Mouse (Mus musculus): ENCODE results near the gene Car5b. TPM values are rescaled to one million over a fixed set of nuclear protein-coding genes. Genes with fewer than 3 reads are reported as not detected.

Gene Car5b
- total and polyA plus RNA-seq, 3 experiments, result 0.31 to 0.50 TPM; not detected in 1

- peaks cover 0 to 56% of the 10 kb centered on the region in 2 experiments; a peak in 2 of 4 replicates for H3K36me3 ChIP-seq (ENCODE audit: control insufficient read depth in 1 of 2, insufficient read depth in 2 of 2, low read length in 2 of 2)
- TF ChIP-seq BHLHE40 (IDR thresholded peaks at IDR 0.05; ENCODE audit: borderline replicate concordance, low read depth, low read length) (peak; percentile 77), GATA1 (IDR thresholded peaks at IDR 0.05; ENCODE audit: low read depth, low read length) (peak; percentile 99), MYB (IDR thresholded peaks at IDR 0.05; ENCODE audit: low read depth, low read length) (0 out of 2 replicates have a peak, but pooled peaks have one; percentile 25), JUND (IDR thresholded peaks at IDR 0.05; ENCODE audit: low read depth, low read length) (no peak), MEF2A (IDR thresholded peaks at IDR 0.05; ENCODE audit: extremely low read depth, insufficient replicate concordance, low read depth, low read length, poor library complexity, severe bottlenecking) (no peak), RCOR1 (IDR thresholded peaks at IDR 0.05; ENCODE audit: low read depth, low read length) (peak; percentile 90; the same call in 1 of the 2 replicates), MXI1 (IDR thresholded peaks at IDR 0.05; ENCODE audit: low read depth, low read length) (peak; percentile 61; the same call in 1 of the 2 replicates), E2F4 (IDR thresholded peaks at IDR 0.05; ENCODE audit: borderline replicate concordance, low read depth, low read length) (0 out of 2 replicates have a peak, but pooled peaks have one; percentile 46), CTCF (IDR thresholded peaks at IDR 0.05 in 2 of 3, conservative IDR thresholded peaks at IDR 0.05 in 1 of 3; ENCODE audit: control insufficient read depth in 1 of 3, insufficient read depth in 1 of 3, low read depth in 2 of 3, low read length in 3 of 3, poor library complexity in 1 of 3, severe bottlenecking in 1 of 3) (no peak), USF2 (IDR thresholded peaks at IDR 0.05; ENCODE audit: borderline replicate concordance in 1 of 2, insufficient read depth in 1 of 2, low read depth in 1 of 2, low read length in 2 of 2) (peak in 1 of 2 experiments; percentile 59; a peak in 1 of 4 replicates), MYC (IDR thresholded peaks at IDR 0.05; ENCODE audit: low read depth, low read length) (peak; percentile 63; the same call in 1 of the 2 replicates), ZMIZ1 (IDR thresholded peaks at IDR 0.05; ENCODE audit: low read depth, low read length) (no peak), KAT2A (conservative IDR thresholded peaks at IDR 0.05; ENCODE audit: low read depth, low read length) (0 out of 2 replicates have a peak, but pooled peaks have one; percentile 17), CHD2 (IDR thresholded peaks at IDR 0.05; ENCODE audit: low read length) (no peak; the same call in 1 of the 2 replicates), MAFK (IDR thresholded peaks at IDR 0.05; ENCODE audit: borderline replicate concordance, low read depth, low read length) (peak; percentile 66; the same call in 1 of the 2 replicates), TAL1 (IDR thresholded peaks at IDR 0.05; ENCODE audit: low read length) (peak; percentile 92), CHD1 (IDR thresholded peaks at IDR 0.05; ENCODE audit: low read depth, low read length) (no peak), HCFC1 (IDR thresholded peaks at IDR 0.05; ENCODE audit: low read depth, low read length) (0 out of 2 replicates have a peak, but pooled peaks have one; percentile 22), ZNF384 (IDR thresholded peaks at IDR 0.05; ENCODE audit: low read depth, low read length) (no peak), GABPA (IDR thresholded peaks at IDR 0.05; ENCODE audit: low read depth, low read length) (no peak), RAD21 (IDR thresholded peaks at IDR 0.05; ENCODE audit: low read depth, low read length) (no peak), USF1 (IDR thresholded peaks at IDR 0.05; ENCODE audit: low read depth, low read length) (peak; percentile 91), ELF1 (IDR thresholded peaks at IDR 0.05; ENCODE audit: low read depth, low read length) (0 out of 2 replicates have a peak, but pooled peaks have one; percentile 30), TBP (IDR thresholded peaks at IDR 0.05; ENCODE audit: low read depth, low read length) (0 out of 2 replicates have a peak, but pooled peaks have one; percentile 54), ETS1 (IDR thresholded peaks at IDR 0.05; ENCODE audit: low read depth, low read length) (peak; percentile 93), SMC3 (IDR thresholded peaks at IDR 0.05; ENCODE audit: low read depth, low read length) (no peak), SIN3A (IDR thresholded peaks at IDR 0.05; ENCODE audit: low read length) (peak; percentile 71), NRF1 (IDR thresholded peaks at IDR 0.05; ENCODE audit: insufficient read depth, low read depth, low read length, poor library complexity, severe bottlenecking) (no peak), EP300 (IDR thresholded peaks at IDR 0.05; ENCODE audit: low read depth in 1 of 2, low read length in 2 of 2) (peak; percentile 98), ZKSCAN1 (IDR thresholded peaks at IDR 0.05; ENCODE audit: low read depth, low read length) (no peak), POLR2AphosphoS5 (IDR thresholded peaks at IDR 0.05; ENCODE audit: borderline replicate concordance, low read depth, low read length) (no peak), MAX (IDR thresholded peaks at IDR 0.05; ENCODE audit: low read length) (peak; percentile 68), TCF12 (IDR thresholded peaks at IDR 0.05; ENCODE audit: low read depth, low read length) (peak; percentile 99), UBTF (IDR thresholded peaks at IDR 0.05; ENCODE audit: borderline replicate concordance, insufficient read depth, low read depth, low read length) (no peak), POLR2AphosphoS2 (IDR thresholded peaks at IDR 0.05; ENCODE audit: low read length) (0 out of 2 replicates have a peak, but pooled peaks have one; percentile 51)
Observed at GRCm38 (mm10) chrX:164055726-164056125, 27.9 kb upstream of the Car5b start.

More at GRCm38 (mm10) chrX:164055726-164056125, 27.9 kb upstream of the Car5b start:
- Histone ChIP-seq H3K4me3 (ENCODE audit: control insufficient read depth in 1 of 2, insufficient read depth in 1 of 2, low read depth in 2 of 2, low read length in 2 of 2) (no peak overlapping the region), H3K79me2 (ENCODE audit: control insufficient read depth, insufficient read depth, low read length, poor library complexity) (no peaks in the 10 kb centered on the region), H3K9me3 (replicated peaks; ENCODE audit: insufficient read depth, low read length) (no peaks in the 10 kb centered on the region), H3K9ac (ENCODE audit: control insufficient read depth, low read depth, low read length, poor library complexity, severe bottlenecking) (no peak overlapping the region), H3K27me3 (ENCODE audit: control insufficient read depth in 1 of 2, insufficient read depth in 2 of 2, low read length in 2 of 2) (no peaks in the 10 kb centered on the region), H3K27ac (ENCODE audit: control insufficient read depth, low read depth, low read length) (peak overlapping the region; percentile 81), H3K4me1 (ENCODE audit: control insufficient read depth in 1 of 2, insufficient read depth in 2 of 2, low read length in 2 of 2) (peaks cover 35 to 49% of the 10 kb centered on the region in 2 experiments)
- DNase-seq (ENCODE audit: low read depth, low spot score), result peak; percentile 86
